Mouse (Mus musculus): ENCODE results near the gene Gm44511. TPM values are rescaled to one million over a fixed set of nuclear protein-coding genes. Genes with fewer than 3 reads are reported as not detected.

Gene Gm44511
- total and polyA plus RNA-seq, 3 experiments: not detected

- peak; percentile 73 for DNase-seq (ENCODE audit: low read depth, low spot score)
- no peaks in the 10 kb centered on the region; the same call in 1 of the 2 replicates for H3K79me2 ChIP-seq (ENCODE audit: control insufficient read depth, insufficient read depth, low read length, poor library complexity)
- no peak overlapping the region for H3K27ac ChIP-seq (ENCODE audit: control insufficient read depth, low read depth, low read length)
- H3K36me3 ChIP-seq (ENCODE audit: control insufficient read depth in 1 of 2, insufficient read depth in 2 of 2, low read length in 2 of 2): peaks cover 0 to 9% of the 10 kb centered on the region in 2 experiments; a peak in 2 of 4 replicates
- no peaks in the 10 kb centered on the region for H3K9me3 ChIP-seq (replicated peaks; ENCODE audit: insufficient read depth, low read length)
- peak; percentile 46 for TF ChIP-seq SIN3A (IDR thresholded peaks at IDR 0.05; ENCODE audit: low read length)
- peak; percentile 32; the same call in 1 of the 2 replicates for TF ChIP-seq TBP (IDR thresholded peaks at IDR 0.05; ENCODE audit: low read depth, low read length)
- no peak for TF ChIP-seq UBTF (IDR thresholded peaks at IDR 0.05; ENCODE audit: borderline replicate concordance, insufficient read depth, low read depth, low read length)
- peak overlapping the region; percentile 72 to 86 for H3K4me3 ChIP-seq (ENCODE audit: control insufficient read depth in 1 of 2, insufficient read depth in 1 of 2, low read depth in 2 of 2, low read length in 2 of 2)
- peaks cover 0 to 11% of the 10 kb centered on the region in 2 experiments; a peak in 2 of 4 replicates for H3K4me1 ChIP-seq (ENCODE audit: control insufficient read depth in 1 of 2, insufficient read depth in 2 of 2, low read length in 2 of 2)
- peak overlapping the region; percentile 69 for H3K9ac ChIP-seq (ENCODE audit: control insufficient read depth, low read depth, low read length, poor library complexity, severe bottlenecking)
- peaks cover 0 to 2% of the 10 kb centered on the region in 2 experiments; a peak in 1 of 4 replicates for H3K27me3 ChIP-seq (ENCODE audit: control insufficient read depth in 1 of 2, insufficient read depth in 2 of 2, low read length in 2 of 2)
Observed at GRCm38 (mm10) chr6:128836955-128837334, 10.8 kb upstream of the Gm44511 start.

- Histone ChIP-seq H3K79me2 (ENCODE audit: control insufficient read depth, insufficient read depth, low read length, poor library complexity) (no peaks in the 10 kb centered on the region; the same call in 1 of the 2 replicates), H3K36me3 (ENCODE audit: control insufficient read depth in 1 of 2, insufficient read depth in 2 of 2, low read length in 2 of 2) (peaks cover 0 to 6% of the 10 kb centered on the region in 2 experiments; a peak in 2 of 4 replicates), H3K9me3 (replicated peaks; ENCODE audit: insufficient read depth, low read length) (no peaks in the 10 kb centered on the region), H3K27ac (ENCODE audit: control insufficient read depth, low read depth, low read length) (no peak overlapping the region), H3K4me3 (ENCODE audit: control insufficient read depth in 1 of 2, insufficient read depth in 1 of 2, low read depth in 2 of 2, low read length in 2 of 2) (peak overlapping the region; percentile 72 to 86), H3K4me1 (ENCODE audit: control insufficient read depth in 1 of 2, insufficient read depth in 2 of 2, low read length in 2 of 2) (peaks cover 0 to 8% of the 10 kb centered on the region in 2 experiments; a peak in 2 of 4 replicates), H3K9ac (ENCODE audit: control insufficient read depth, low read depth, low read length, poor library complexity, severe bottlenecking) (peak overlapping the region; percentile 69), H3K27me3 (ENCODE audit: control insufficient read depth in 1 of 2, insufficient read depth in 2 of 2, low read length in 2 of 2) (peaks cover 0 to 2% of the 10 kb centered on the region in 2 experiments; a peak in 1 of 4 replicates)
- TF ChIP-seq SIN3A (IDR thresholded peaks at IDR 0.05; ENCODE audit: low read length) (peak; percentile 26; the same call in 1 of the 2 replicates), ZNF384 (IDR thresholded peaks at IDR 0.05; ENCODE audit: low read depth, low read length) (peak; percentile 20; the same call in 1 of the 2 replicates), MXI1 (IDR thresholded peaks at IDR 0.05; ENCODE audit: low read depth, low read length) (0 out of 2 replicates have a peak, but pooled peaks have one; percentile 9), UBTF (IDR thresholded peaks at IDR 0.05; ENCODE audit: borderline replicate concordance, insufficient read depth, low read depth, low read length) (no peak), JUND (IDR thresholded peaks at IDR 0.05; ENCODE audit: low read depth, low read length) (no peak), MYB (IDR thresholded peaks at IDR 0.05; ENCODE audit: low read depth, low read length) (no peak)
- peak; percentile 41 for DNase-seq (ENCODE audit: low read depth, low spot score)
Observed at GRCm38 (mm10) chr6:128836191-128836954, 10.3 kb upstream of the Gm44511 start.

- peak; percentile 44 for DNase-seq (ENCODE audit: low read depth, low spot score)
- no peaks in the 10 kb centered on the region for H3K9me3 ChIP-seq (replicated peaks; ENCODE audit: insufficient read depth, low read length)
- peak overlapping the region; percentile 27 to 72 for H3K4me3 ChIP-seq (ENCODE audit: control insufficient read depth in 1 of 2, insufficient read depth in 1 of 2, low read depth in 2 of 2, low read length in 2 of 2)
- peaks cover 0 to 6% of the 10 kb centered on the region in 2 experiments; a peak in 2 of 4 replicates for H3K36me3 ChIP-seq (ENCODE audit: control insufficient read depth in 1 of 2, insufficient read depth in 2 of 2, low read length in 2 of 2)
- H3K27ac ChIP-seq (ENCODE audit: control insufficient read depth, low read depth, low read length): no peak overlapping the region
- H3K9ac ChIP-seq (ENCODE audit: control insufficient read depth, low read depth, low read length, poor library complexity, severe bottlenecking): 0 out of 2 replicates have a peak overlapping the region, but pooled peaks have one; percentile 30
- TF ChIP-seq MAFK (IDR thresholded peaks at IDR 0.05; ENCODE audit: borderline replicate concordance, low read depth, low read length) (peak; percentile 98), ETS1 (IDR thresholded peaks at IDR 0.05; ENCODE audit: low read depth, low read length) (peak; percentile 78), SIN3A (IDR thresholded peaks at IDR 0.05; ENCODE audit: low read length) (peak; percentile 35; the same call in 1 of the 2 replicates), POLR2AphosphoS2 (IDR thresholded peaks at IDR 0.05; ENCODE audit: low read length) (no peak), RCOR1 (IDR thresholded peaks at IDR 0.05; ENCODE audit: low read depth, low read length) (peak; percentile 49; the same call in 1 of the 2 replicates), USF1 (IDR thresholded peaks at IDR 0.05; ENCODE audit: low read depth, low read length) (peak; percentile 40; the same call in 1 of the 2 replicates), GABPA (IDR thresholded peaks at IDR 0.05; ENCODE audit: low read depth, low read length) (no peak), HCFC1 (IDR thresholded peaks at IDR 0.05; ENCODE audit: low read depth, low read length) (no peak), MYB (IDR thresholded peaks at IDR 0.05; ENCODE audit: low read depth, low read length) (no peak), EP300 (IDR thresholded peaks at IDR 0.05; ENCODE audit: low read depth in 1 of 2, low read length in 2 of 2) (peak in 1 of 2 experiments; percentile 12; a peak in 1 of 4 replicates), TCF12 (IDR thresholded peaks at IDR 0.05; ENCODE audit: low read depth, low read length) (peak; percentile 28; the same call in 1 of the 2 replicates), MXI1 (IDR thresholded peaks at IDR 0.05; ENCODE audit: low read depth, low read length) (peak; percentile 51; the same call in 1 of the 2 replicates), KAT2A (conservative IDR thresholded peaks at IDR 0.05; ENCODE audit: low read depth, low read length) (no peak), GATA1 (IDR thresholded peaks at IDR 0.05; ENCODE audit: low read depth, low read length) (peak; percentile 81)
- H3K4me1 ChIP-seq (ENCODE audit: control insufficient read depth in 1 of 2, insufficient read depth in 2 of 2, low read length in 2 of 2): peaks cover 0 to 8% of the 10 kb centered on the region in 2 experiments; a peak in 2 of 4 replicates
- H3K27me3 ChIP-seq (ENCODE audit: control insufficient read depth in 1 of 2, insufficient read depth in 2 of 2, low read length in 2 of 2): peaks cover 0 to 2% of the 10 kb centered on the region in 2 experiments; a peak in 1 of 4 replicates
- no peaks in the 10 kb centered on the region; the same call in 1 of the 2 replicates for H3K79me2 ChIP-seq (ENCODE audit: control insufficient read depth, insufficient read depth, low read length, poor library complexity)
Observed at GRCm38 (mm10) chr6:128835571-128835970, 9.5 kb upstream of the Gm44511 start.
